Mouse (Mus musculus): ENCODE results near the gene Dpy19l3. TPM values are rescaled to one million over a fixed set of nuclear protein-coding genes. Genes with fewer than 3 reads are reported as not detected.

Dpy19l3 gene
- 2.1 and 2.3 TPM in 2 replicates for polyA plus RNA-seq (2012; rRNA removed)

DNA sequence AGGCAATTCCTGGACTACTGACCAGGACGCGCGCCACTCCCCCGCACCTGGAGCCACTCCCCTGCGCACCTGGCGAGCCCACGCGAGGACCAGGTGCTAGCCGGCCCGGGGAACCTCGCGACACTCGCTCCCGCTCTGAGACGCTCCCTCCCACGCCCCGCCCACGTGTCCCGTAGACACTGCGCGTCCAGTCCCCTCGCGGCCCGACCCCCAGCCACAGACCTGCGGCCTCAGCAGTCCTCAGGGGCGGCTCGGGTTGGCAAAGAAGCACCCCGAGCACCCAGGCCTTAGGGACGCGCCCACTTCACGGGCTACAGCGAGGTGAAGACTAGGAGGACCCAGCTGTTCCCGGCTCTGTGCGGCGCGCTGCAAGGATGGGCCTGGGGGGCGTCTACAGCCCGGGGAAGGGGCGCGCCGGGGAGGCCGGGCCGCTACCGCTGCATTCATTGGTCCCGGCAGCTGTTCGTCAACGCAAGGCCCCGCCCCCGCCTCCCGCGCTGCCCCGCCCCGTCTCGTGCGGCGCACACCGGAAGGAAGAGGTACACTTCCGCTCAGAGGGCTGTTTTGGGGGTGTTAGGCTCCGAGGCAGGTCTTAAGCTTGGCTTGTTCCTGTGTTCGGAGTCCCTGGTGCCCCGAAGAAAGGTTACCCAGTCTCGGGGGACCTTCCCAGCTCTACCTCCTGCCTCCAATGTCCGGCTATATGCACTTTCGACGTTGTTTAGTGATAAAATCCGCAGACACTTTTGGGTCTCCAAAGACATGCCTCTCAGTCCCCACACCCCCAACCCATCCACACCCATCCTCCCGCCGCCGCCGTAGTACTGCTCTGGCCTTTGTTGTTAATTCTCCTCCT lies at the start of gene Dpy19l3:
Dpy19l3 (minus strand) TSS at position 422 of the 853 bp plus-strand sequence.

DNA sequence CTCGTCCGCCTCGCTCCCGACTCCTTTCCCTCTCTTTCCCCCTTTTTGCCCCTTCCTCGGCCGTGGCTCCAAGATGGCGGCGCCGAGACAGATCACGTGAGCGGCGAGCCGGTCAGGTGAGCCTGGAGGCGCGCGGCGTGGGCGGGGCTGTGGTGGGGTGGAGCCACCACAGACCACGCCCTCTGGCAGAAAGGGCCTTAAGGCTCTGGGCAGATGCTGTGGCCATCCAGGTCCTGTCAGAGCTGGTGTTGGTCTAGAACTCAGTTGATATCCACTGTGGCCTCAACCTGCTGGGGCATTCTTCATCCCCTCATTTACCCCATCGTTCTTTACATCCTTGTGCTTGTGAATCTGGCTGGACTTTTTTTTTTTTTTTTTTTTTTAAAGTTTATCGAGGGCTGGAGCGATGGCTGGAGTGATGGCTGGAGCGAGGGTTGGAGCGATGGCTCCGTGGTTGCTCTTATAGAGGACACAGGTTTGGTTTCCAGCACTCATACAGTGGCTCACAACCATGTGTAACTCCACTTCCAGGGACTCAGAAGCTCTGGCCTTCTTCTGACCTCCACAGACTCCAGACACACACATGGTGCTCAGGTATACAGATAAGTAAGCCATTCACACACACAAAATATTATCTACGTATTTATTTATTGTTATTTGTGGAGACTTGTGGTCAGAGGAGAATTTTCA lies 48.8 kb upstream of the Dpy19l3 start, which contains the start of gene Zfp507:
Zfp507 (minus strand) TSS at position 98 of the 690 bp plus-strand sequence.

DNA sequence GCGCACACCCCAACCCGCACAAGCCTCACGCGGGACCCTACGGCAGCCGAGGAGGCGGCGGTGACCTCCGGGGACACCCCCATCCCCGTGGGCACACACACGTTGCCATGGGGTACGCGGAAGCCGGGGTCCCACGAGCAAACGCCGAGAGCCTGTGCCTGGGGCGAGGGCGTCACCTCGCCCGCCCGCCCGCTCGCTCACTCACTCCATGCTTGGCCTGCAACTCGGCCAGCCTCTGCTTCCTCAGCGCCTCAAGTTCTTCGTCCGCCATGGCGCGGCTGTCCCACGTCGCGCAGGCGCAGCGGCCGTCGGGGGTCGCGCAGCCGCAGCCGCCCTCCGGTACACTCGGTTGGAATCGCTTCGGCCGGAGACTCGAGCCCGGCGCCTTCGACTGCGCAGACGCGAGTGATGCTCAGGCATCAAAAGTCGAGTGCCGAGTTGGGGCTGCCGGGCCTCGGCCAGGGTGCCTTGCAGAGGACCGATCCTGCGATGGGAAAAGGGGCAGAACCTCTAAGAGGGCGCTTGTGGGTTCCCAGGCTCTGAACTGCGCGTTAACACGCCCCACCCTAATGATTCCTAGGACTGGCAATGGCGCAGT lies 107.1 kb downstream of the Dpy19l3 start, which contains the start of gene Pdcd5:
Pdcd5 (minus strand) TSS at position 421 of the 598 bp plus-strand sequence.

Other genes with a start within 250 kb of the Dpy19l3 start
- gene Tdrd12, start 216.7 kb downstream of the Dpy19l3 start, polyA plus RNA-seq (2012; rRNA removed): 0.06 and 0.08 TPM in 2 replicates
- 55.3 and 58.6 TPM in 2 replicates for gene Nudt19, start 198.2 kb downstream of the Dpy19l3 start, polyA plus RNA-seq (2012; rRNA removed)
- gene Rgs9bp, start 168.9 kb downstream of the Dpy19l3 start, polyA plus RNA-seq (2012; rRNA removed): 0.07 and 0.12 TPM in 2 replicates
- gene Ankrd27, start 168.2 kb downstream of the Dpy19l3 start, polyA plus RNA-seq (2012; rRNA removed): 13.2 and 15.3 TPM in 2 replicates
- gene Pdcd5, start 106.9 kb downstream of the Dpy19l3 start, polyA plus RNA-seq (2012; rRNA removed): 96.4 and 101 TPM in 2 replicates
- gene Zfp507, start 48.5 kb upstream of the Dpy19l3 start, polyA plus RNA-seq (2012; rRNA removed): 4.1 TPM in 2 replicates

All from liver, embryonic 14 days (tissue).